Mouse (Mus musculus): ENCODE data around the gene Phf21b. TPM values are rescaled to one million over a fixed set of nuclear protein-coding genes. Genes with fewer than 3 reads are reported as not detected.
"Not testable (repeated sequence)": the region's sequence is repeated elsewhere in the genome, so short reads cannot be mapped to it uniquely, and the experiment has no call there.

Phf21b gene
- polyA plus RNA-seq, 1 experiment from 2014 or later = 0.33 TPM

- not testable (repeated sequence) for H3K36me3 ChIP-seq; H3K4me2 ChIP-seq; H3K27ac ChIP-seq; H3K4me3 ChIP-seq; H3K9me3 ChIP-seq; H3K9ac ChIP-seq; ATAC-seq (ENCODE audit: insufficient number of reproducible peaks, low FRiP score, low TSS enrichment, low read depth); H3K27me3 ChIP-seq; H3K4me1 ChIP-seq
- WGBS = 84% methylated on average over 4 of the region's 4 CpGs
Measured at GRCm38 (mm10) chr15:84768531-84768930, 87.3 kb downstream of the Phf21b start.

- no peak overlapping the region for H3K9ac ChIP-seq
- no peak overlapping the region for H3K4me2 ChIP-seq
- H3K4me1 ChIP-seq = no peaks in the 10 kb centered on the region
- WGBS = 35% methylated on average over 10 of the region's 10 CpGs
- H3K4me3 ChIP-seq = no peak overlapping the region
- no peak overlapping the region for H3K27ac ChIP-seq
- H3K9me3 ChIP-seq = no peaks in the 10 kb centered on the region
- H3K27me3 ChIP-seq = no peaks in the 10 kb centered on the region
- no peaks in the 10 kb centered on the region for H3K36me3 ChIP-seq
- ATAC-seq (ENCODE audit: insufficient number of reproducible peaks, low FRiP score, low TSS enrichment, low read depth) = no peak
Measured at GRCm38 (mm10) chr15:84766621-84767020, 89.2 kb downstream of the Phf21b start.

- WGBS = 37% methylated on average over 7 of the region's 7 CpGs
- no peak overlapping the region for H3K4me3 ChIP-seq
- no peak for ATAC-seq (ENCODE audit: insufficient number of reproducible peaks, low FRiP score, low TSS enrichment, low read depth)
- H3K27me3 ChIP-seq = no peaks in the 10 kb centered on the region
- H3K4me1 ChIP-seq = no peaks in the 10 kb centered on the region
- no peak overlapping the region for H3K4me2 ChIP-seq
- no peaks in the 10 kb centered on the region for H3K36me3 ChIP-seq
- H3K27ac ChIP-seq = no peak overlapping the region
- no peaks in the 10 kb centered on the region for H3K9me3 ChIP-seq
- H3K9ac ChIP-seq = no peak overlapping the region
Measured at GRCm38 (mm10) chr15:84763423-84763812, 92.4 kb downstream of the Phf21b start.

- H3K4me1 ChIP-seq = no peaks in the 10 kb centered on the region
Measured at GRCm38 (mm10) chr15:84762712-84763422, 93.0 kb downstream of the Phf21b start.

GRCm38 (mm10) chr15:84758493-84758892, 97.4 kb downstream of the Phf21b start:
- H3K9ac ChIP-seq = no peak overlapping the region
- 42% methylated on average over 4 of the region's 4 CpGs for WGBS

More at GRCm38 (mm10) chr15:84762712-84763422, 93.0 kb downstream of the Phf21b start:
- Histone ChIP-seq H3K4me2 (no peak overlapping the region), H3K9ac (no peak overlapping the region), H3K4me3 (no peak overlapping the region), H3K9me3 (no peaks in the 10 kb centered on the region), H3K27ac (no peak overlapping the region), H3K36me3 (no peaks in the 10 kb centered on the region), H3K27me3 (peaks cover 3% of the 10 kb centered on the region; the same call in 1 of the 2 replicates)
- WGBS = 74% methylated on average over 8 of the region's 8 CpGs
- no peak for ATAC-seq (ENCODE audit: insufficient number of reproducible peaks, low FRiP score, low TSS enrichment, low read depth)

GRCm38 (mm10) chr15:84756426-84756825, 99.4 kb downstream of the Phf21b start:
- H3K4me3 ChIP-seq = peak overlapping the region; percentile 23
- peaks cover 15% of the 10 kb centered on the region for H3K27me3 ChIP-seq
- no peak for ATAC-seq (ENCODE audit: insufficient number of reproducible peaks, low FRiP score, low TSS enrichment, low read depth)
- no peaks in the 10 kb centered on the region for H3K36me3 ChIP-seq
- no peak overlapping the region for H3K27ac ChIP-seq
- WGBS = 6% methylated on average over 22 of the region's 22 CpGs
- H3K4me2 ChIP-seq = peak overlapping the region; percentile 49
- H3K9me3 ChIP-seq = no peaks in the 10 kb centered on the region
- no peak overlapping the region for H3K9ac ChIP-seq
- H3K4me1 ChIP-seq = peaks cover 9% of the 10 kb centered on the region; the same call in 1 of the 2 replicates

More at GRCm38 (mm10) chr15:84758493-84758892, 97.4 kb downstream of the Phf21b start:
- no peaks in the 10 kb centered on the region for H3K36me3 ChIP-seq
- no peak overlapping the region for H3K27ac ChIP-seq
- H3K4me2 ChIP-seq = no peak overlapping the region
- H3K27me3 ChIP-seq = peaks cover 15% of the 10 kb centered on the region
- no peak for ATAC-seq (ENCODE audit: insufficient number of reproducible peaks, low FRiP score, low TSS enrichment, low read depth)
- peaks cover 9% of the 10 kb centered on the region; the same call in 1 of the 2 replicates for H3K4me1 ChIP-seq
- no peaks in the 10 kb centered on the region for H3K9me3 ChIP-seq
- no peak overlapping the region for H3K4me3 ChIP-seq

GRCm38 (mm10) chr15:84754987-84755386, 100.9 kb downstream of the Phf21b start:
- 18% methylated on average over 3 of the region's 3 CpGs for WGBS
- peaks cover 9% of the 10 kb centered on the region; the same call in 1 of the 2 replicates for H3K4me1 ChIP-seq
- no peak overlapping the region for H3K9ac ChIP-seq
- H3K27me3 ChIP-seq = peaks cover 15% of the 10 kb centered on the region
- H3K9me3 ChIP-seq = no peaks in the 10 kb centered on the region
- no peak overlapping the region for H3K27ac ChIP-seq
- ATAC-seq (ENCODE audit: insufficient number of reproducible peaks, low FRiP score, low TSS enrichment, low read depth) = no peak
- H3K4me3 ChIP-seq = no peak overlapping the region
- no peaks in the 10 kb centered on the region for H3K36me3 ChIP-seq
- no peak overlapping the region for H3K4me2 ChIP-seq

- Histone ChIP-seq H3K27ac (no peak overlapping the region), H3K4me3 (no peak overlapping the region), H3K4me2 (no peak overlapping the region), H3K9ac (no peak overlapping the region), H3K4me1 (no peaks in the 10 kb centered on the region), H3K36me3 (no peaks in the 10 kb centered on the region), H3K27me3 (no peaks in the 10 kb centered on the region), H3K9me3 (no peaks in the 10 kb centered on the region)
- ATAC-seq (ENCODE audit: insufficient number of reproducible peaks, low FRiP score, low TSS enrichment, low read depth) = no peak
- 87% methylated on average over 4 of the region's 4 CpGs for WGBS
Measured at GRCm38 (mm10) chr15:84745831-84746230, 110.0 kb downstream of the Phf21b start.

GRCm38 (mm10) chr15:84744308-84744707, 111.5 kb downstream of the Phf21b start:
- H3K4me3 ChIP-seq = no peak overlapping the region
- H3K4me1 ChIP-seq = no peaks in the 10 kb centered on the region
- 8% methylated on average over 2 of the region's 2 CpGs for WGBS
- no peak overlapping the region for H3K9ac ChIP-seq
- no peak overlapping the region for H3K4me2 ChIP-seq
- no peaks in the 10 kb centered on the region for H3K27me3 ChIP-seq
- no peak overlapping the region for H3K27ac ChIP-seq
- no peaks in the 10 kb centered on the region for H3K36me3 ChIP-seq
- no peaks in the 10 kb centered on the region for H3K9me3 ChIP-seq
- 0 out of 2 replicates have a peak, but pooled peaks have one; percentile 44 for ATAC-seq (ENCODE audit: insufficient number of reproducible peaks, low FRiP score, low TSS enrichment, low read depth)

- no peaks in the 10 kb centered on the region for H3K9me3 ChIP-seq
- no peaks in the 10 kb centered on the region for H3K36me3 ChIP-seq
- H3K4me1 ChIP-seq = no peaks in the 10 kb centered on the region
- no peaks in the 10 kb centered on the region for H3K27me3 ChIP-seq
- no peak for ATAC-seq (ENCODE audit: insufficient number of reproducible peaks, low FRiP score, low TSS enrichment, low read depth)
- no peak overlapping the region for H3K9ac ChIP-seq
- 4% methylated on average over 3 of the region's 3 CpGs for WGBS
- H3K4me2 ChIP-seq = no peak overlapping the region
- H3K4me3 ChIP-seq = no peak overlapping the region
- H3K27ac ChIP-seq = no peak overlapping the region
Measured at GRCm38 (mm10) chr15:84743347-84743746, 112.5 kb downstream of the Phf21b start.

- Histone ChIP-seq H3K4me1 (peaks cover under 1% of the 10 kb centered on the region; the same call in 1 of the 2 replicates), H3K27me3 (no peaks in the 10 kb centered on the region), H3K4me3 (no peak overlapping the region), H3K4me2 (no peak overlapping the region), H3K9ac (no peak overlapping the region), H3K27ac (no peak overlapping the region), H3K9me3 (no peaks in the 10 kb centered on the region), H3K36me3 (no peaks in the 10 kb centered on the region)
- ATAC-seq (ENCODE audit: insufficient number of reproducible peaks, low FRiP score, low TSS enrichment, low read depth) = no peak
- WGBS = 66% methylated on average over 3 of the region's 3 CpGs
Measured at GRCm38 (mm10) chr15:84741573-84741972, 114.3 kb downstream of the Phf21b start.

GRCm38 (mm10) chr15:84738246-84738645, 117.6 kb downstream of the Phf21b start:
- Histone ChIP-seq H3K9ac (no peak overlapping the region), H3K4me2 (no peak overlapping the region), H3K4me3 (no peak overlapping the region), H3K9me3 (no peaks in the 10 kb centered on the region), H3K27ac (no peak overlapping the region), H3K27me3 (no peaks in the 10 kb centered on the region), H3K36me3 (no peaks in the 10 kb centered on the region), H3K4me1 (peaks cover 4% of the 10 kb centered on the region; the same call in 1 of the 2 replicates)
- ATAC-seq (ENCODE audit: insufficient number of reproducible peaks, low FRiP score, low TSS enrichment, low read depth) = no peak
- 90% methylated on average over 7 of the region's 7 CpGs for whole genome bisulfite sequencing
